Mouse (Mus musculus): ENCODE data around the gene Cptp. TPM values are rescaled to one million over a fixed set of nuclear protein-coding genes. Genes with fewer than 3 reads are reported as not detected.

Gene Cptp
- total RNA-seq (2015; ENCODE audit: low replicate concordance): 1.5 and 1.7 TPM in 2 replicates
- total RNA-seq (2017; ENCODE audit: low replicate concordance): 2.5 and 6.4 TPM in 2 replicates

GRCm38 (mm10) chr4:155869317-155870033 is at the start of gene Cptp, which contains the start of gene Ints11:
Cptp (minus strand) TSS chr4:155869440.
Ints11 (plus strand) TSS chr4:155869546.
- peak; percentile 95 for ATAC-seq (replicated peaks; ENCODE audit: low FRiP score, poor library complexity, severe bottlenecking)

- ATAC-seq (replicated peaks; ENCODE audit: low FRiP score, poor library complexity, severe bottlenecking): no peak
These were observed 39.5 kb upstream of the Cptp start for GRCm38 (mm10) chr4:155908751-155909150.

GRCm38 (mm10) chr4:155908281-155908680 is 39.0 kb upstream of the Cptp start:
- ATAC-seq (replicated peaks; ENCODE audit: low FRiP score, poor library complexity, severe bottlenecking): no peak

- no peak for ATAC-seq (replicated peaks; ENCODE audit: low FRiP score, poor library complexity, severe bottlenecking)
These were observed 37.8 kb upstream of the Cptp start for GRCm38 (mm10) chr4:155907003-155907402.

GRCm38 (mm10) chr4:155906125-155906524 is 36.9 kb upstream of the Cptp start:
- ATAC-seq (replicated peaks; ENCODE audit: low FRiP score, poor library complexity, severe bottlenecking): no peak

GRCm38 (mm10) chr4:155905634-155906033 is 36.4 kb upstream of the Cptp start:
- no peak for ATAC-seq (replicated peaks; ENCODE audit: low FRiP score, poor library complexity, severe bottlenecking)

GRCm38 (mm10) chr4:155904318-155905102 is 35.3 kb upstream of the Cptp start:
- no peak for ATAC-seq (replicated peaks; ENCODE audit: low FRiP score, poor library complexity, severe bottlenecking)

GRCm38 (mm10) chr4:155903246-155903645 is 34.0 kb upstream of the Cptp start:
- ATAC-seq (replicated peaks; ENCODE audit: low FRiP score, poor library complexity, severe bottlenecking): no peak

- no peak for ATAC-seq (replicated peaks; ENCODE audit: low FRiP score, poor library complexity, severe bottlenecking)
These were observed 32.0 kb upstream of the Cptp start for GRCm38 (mm10) chr4:155901205-155901604.

- no peak for ATAC-seq (replicated peaks; ENCODE audit: low FRiP score, poor library complexity, severe bottlenecking)
These were observed 30.1 kb upstream of the Cptp start for GRCm38 (mm10) chr4:155899355-155899754.

GRCm38 (mm10) chr4:155898318-155898717 is 29.1 kb upstream of the Cptp start:
- no peak for ATAC-seq (replicated peaks; ENCODE audit: low FRiP score, poor library complexity, severe bottlenecking)

GRCm38 (mm10) chr4:155896461-155896860 is 27.2 kb upstream of the Cptp start:
- no peak for ATAC-seq (replicated peaks; ENCODE audit: low FRiP score, poor library complexity, severe bottlenecking)

GRCm38 (mm10) chr4:155895826-155896225 is 26.6 kb upstream of the Cptp start:
- ATAC-seq (replicated peaks; ENCODE audit: low FRiP score, poor library complexity, severe bottlenecking): no peak

- no peak for ATAC-seq (replicated peaks; ENCODE audit: low FRiP score, poor library complexity, severe bottlenecking)
These were observed 26.0 kb upstream of the Cptp start for GRCm38 (mm10) chr4:155895216-155895615.

GRCm38 (mm10) chr4:155894311-155894881 is 25.2 kb upstream of the Cptp start:
- peak; percentile 68 for ATAC-seq (replicated peaks; ENCODE audit: low FRiP score, poor library complexity, severe bottlenecking)

- ATAC-seq (replicated peaks; ENCODE audit: low FRiP score, poor library complexity, severe bottlenecking): no peak
These were observed 24.0 kb upstream of the Cptp start for GRCm38 (mm10) chr4:155893212-155893690.

GRCm38 (mm10) chr4:155892438-155893211 is 23.4 kb upstream of the Cptp start:
- peak; percentile 7 for ATAC-seq (replicated peaks; ENCODE audit: low FRiP score, poor library complexity, severe bottlenecking)

- peak; percentile 62 for ATAC-seq (replicated peaks; ENCODE audit: low FRiP score, poor library complexity, severe bottlenecking)
These were observed 22.8 kb upstream of the Cptp start for GRCm38 (mm10) chr4:155892017-155892416.

- ATAC-seq (replicated peaks; ENCODE audit: low FRiP score, poor library complexity, severe bottlenecking): peak; percentile 69
These were observed 22.3 kb upstream of the Cptp start, which contains the start of the genes Pusl1 and Acap3 for GRCm38 (mm10) chr4:155891551-155892001. Pusl1 (minus strand) TSS chr4:155891781. Acap3 (plus strand) TSS chr4:155891822.
